Mouse (Mus musculus): ENCODE results near the gene Zfp280d. TPM values are rescaled to one million over a fixed set of nuclear protein-coding genes. Genes with fewer than 3 reads are reported as not detected.

Gene Zfp280d
- 46.7 and 53.3 TPM in 2 replicates for polyA plus RNA-seq (2014; fragmentation: Nextera tagmentation; extraction: Ambion mirVana)

DNA sequence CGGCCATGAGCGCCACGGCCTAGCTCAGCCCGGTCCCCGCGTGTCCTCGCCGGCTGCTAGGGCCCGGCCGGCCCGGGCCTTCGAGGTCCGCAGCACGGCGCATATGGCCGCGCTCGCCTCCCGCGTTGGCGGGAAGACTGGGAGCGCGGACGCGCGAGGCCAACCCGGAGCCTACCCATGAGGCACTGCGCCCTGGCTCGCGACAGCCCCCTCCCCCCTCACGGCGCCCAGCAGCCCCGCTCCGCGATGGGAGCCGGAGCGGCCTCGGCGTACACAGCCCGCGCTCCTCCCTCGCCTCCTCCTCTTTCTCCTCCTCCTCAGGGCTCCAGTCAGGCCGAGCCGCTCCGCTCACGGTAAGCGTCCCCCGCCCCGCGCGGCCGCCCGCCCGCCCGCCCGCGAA, at the start of gene Zfp280d:
Gene Zfp280d (plus strand): TSS at position 184 of the 400 bp plus-strand sequence.
- peak within 1 kb of the TSS; percentile 97 for H3K9ac ChIP-seq (replicated peaks; ENCODE audit: low read length)
- H3K4me2 ChIP-seq (ENCODE audit: low read length) = peak within 1 kb of the TSS; percentile 81
- H3K9me3 ChIP-seq (ENCODE audit: control insufficient read depth, low read length) = no peaks in the 10 kb centered on the region
- peaks cover 9% of the 10 kb centered on the region for H3K4me1 ChIP-seq (ENCODE audit: control insufficient read depth, insufficient read depth, low read length)
- ATAC-seq (ENCODE audit: low FRiP score, low TSS enrichment) (peak; percentile 97), DNase-seq (peak; percentile 96)
- no peaks in the 10 kb centered on the region for H3K27me3 ChIP-seq (ENCODE audit: control insufficient read depth, insufficient read depth, low read length)
- WGBS = 1% methylated on average over 51 of the region's 57 CpGs
- no peaks in the 10 kb centered on the region for H3K36me3 ChIP-seq (ENCODE audit: control insufficient read depth, insufficient read depth, low read length)
- H3K27ac ChIP-seq (replicated peaks; ENCODE audit: low read depth, low read length) = peak within 1 kb of the TSS; percentile 100
- peak within 1 kb of the TSS; percentile 62 for H3K4me3 ChIP-seq (replicated peaks; ENCODE audit: low read depth, low read length)

DNA sequence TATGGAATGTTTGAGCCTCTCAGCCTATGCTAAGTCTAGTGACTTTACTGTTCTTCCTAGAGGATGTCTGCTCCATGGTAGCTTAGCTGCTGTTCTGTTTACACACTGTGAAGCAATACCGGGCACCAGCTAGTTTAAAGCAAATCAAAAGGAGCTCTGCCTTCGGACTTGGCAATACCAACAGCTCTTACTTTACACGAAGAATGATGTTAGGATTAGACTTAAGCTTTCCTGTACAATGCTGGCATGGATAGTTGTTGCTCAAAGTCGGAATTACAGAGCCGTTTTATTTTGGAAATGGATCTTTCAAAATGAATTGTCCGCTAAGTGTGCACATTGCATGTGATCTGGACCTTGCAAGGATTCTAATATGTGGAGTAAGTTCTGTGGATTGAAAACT, 48.1 kb upstream of the Zfp280d start:
- Histone ChIP-seq H3K4me2 (ENCODE audit: low read length) (no peak overlapping the region), H3K27ac (replicated peaks; ENCODE audit: low read depth, low read length) (no peak overlapping the region), H3K27me3 (ENCODE audit: control insufficient read depth, insufficient read depth, low read length) (no peaks in the 10 kb centered on the region), H3K9me3 (ENCODE audit: control insufficient read depth, low read length) (peaks cover 6% of the 10 kb centered on the region; the same call in 1 of the 2 replicates), H3K36me3 (ENCODE audit: control insufficient read depth, insufficient read depth, low read length) (no peaks in the 10 kb centered on the region), H3K4me3 (replicated peaks; ENCODE audit: low read depth, low read length) (no peak overlapping the region), H3K4me1 (ENCODE audit: control insufficient read depth, insufficient read depth, low read length) (no peaks in the 10 kb centered on the region), H3K9ac (replicated peaks; ENCODE audit: low read length) (no peak overlapping the region)
- WGBS = 87% methylated on average over 6 of the region's 6 CpGs
- no peak for DNase-seq
- no peak for ATAC-seq (ENCODE audit: low FRiP score, low TSS enrichment)

DNA sequence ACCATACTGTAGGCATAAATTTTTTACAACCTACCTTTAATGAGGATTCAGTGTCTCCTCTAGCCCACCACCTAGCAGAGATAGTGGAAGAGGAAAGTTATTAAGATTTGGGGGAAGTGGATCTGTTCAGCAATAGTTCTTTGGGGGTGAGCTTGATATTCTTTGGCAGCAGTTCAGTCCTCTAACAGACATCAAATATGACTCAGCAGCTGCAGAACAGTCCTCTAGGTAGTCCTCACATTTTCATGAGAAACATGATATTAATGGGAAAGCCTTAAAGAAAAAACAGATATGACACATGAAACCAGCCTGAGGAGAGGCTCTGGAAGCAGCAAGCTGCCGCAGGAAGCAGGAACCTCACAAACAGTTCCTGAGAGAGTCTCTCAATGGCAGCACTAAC, 22.0 kb upstream of the Zfp280d start:
- DNase-seq (no peak), ATAC-seq (ENCODE audit: low FRiP score, low TSS enrichment) (no peak)
- Histone ChIP-seq H3K27me3 (ENCODE audit: control insufficient read depth, insufficient read depth, low read length) (no peaks in the 10 kb centered on the region), H3K27ac (replicated peaks; ENCODE audit: low read depth, low read length) (no peak overlapping the region), H3K4me2 (ENCODE audit: low read length) (no peak overlapping the region), H3K9me3 (ENCODE audit: control insufficient read depth, low read length) (no peaks in the 10 kb centered on the region), H3K4me1 (ENCODE audit: control insufficient read depth, insufficient read depth, low read length) (no peaks in the 10 kb centered on the region), H3K9ac (replicated peaks; ENCODE audit: low read length) (no peak overlapping the region), H3K4me3 (replicated peaks; ENCODE audit: low read depth, low read length) (no peak overlapping the region), H3K36me3 (ENCODE audit: control insufficient read depth, insufficient read depth, low read length) (no peaks in the 10 kb centered on the region)
- WGBS = 90% methylated on average over 1 of the region's 1 CpGs

DNA sequence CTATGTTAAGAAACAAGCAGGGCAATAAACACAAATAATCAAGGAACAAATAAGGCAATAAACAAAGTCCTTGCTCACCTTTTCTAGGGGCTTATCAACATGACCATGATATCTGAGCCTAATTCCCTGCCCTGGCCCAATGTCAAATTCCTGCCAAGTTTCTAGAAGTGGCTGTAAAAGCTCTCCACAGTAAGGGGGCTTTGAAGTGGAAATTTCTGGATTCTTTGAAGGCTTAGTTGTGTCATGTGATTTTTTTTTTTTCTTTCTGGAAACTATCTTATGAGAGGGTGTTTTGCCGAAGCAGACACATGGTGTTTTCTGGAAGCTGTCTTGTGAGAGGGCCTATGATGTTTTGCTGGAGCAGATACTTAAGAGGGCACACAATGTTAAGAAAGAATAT, 19.4 kb upstream of the Zfp280d start:
- H3K36me3 ChIP-seq (ENCODE audit: control insufficient read depth, insufficient read depth, low read length) = no peaks in the 10 kb centered on the region
- DNase-seq = peak; percentile 11
- ATAC-seq (ENCODE audit: low FRiP score, low TSS enrichment) = no peak

DNA sequence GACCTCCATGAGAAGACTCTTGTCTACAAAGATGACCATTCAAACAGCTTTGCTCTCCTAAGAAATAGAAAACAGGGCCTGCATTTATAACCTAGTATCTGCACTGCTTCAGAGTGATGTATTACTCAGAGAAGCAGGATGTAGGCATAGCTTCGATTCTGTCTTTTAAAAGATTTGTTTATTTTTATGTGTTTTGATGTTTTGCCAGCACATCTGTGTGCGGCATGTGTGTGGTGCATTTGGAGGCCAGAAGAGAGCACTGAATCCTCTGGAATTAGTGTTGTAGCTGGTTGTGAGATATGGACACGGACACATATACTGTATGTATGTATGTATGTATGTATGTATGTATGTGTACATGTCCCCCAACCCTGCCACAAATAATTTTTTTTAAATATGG, 18.0 kb upstream of the Zfp280d start:
- no peaks in the 10 kb centered on the region for H3K4me1 ChIP-seq (ENCODE audit: control insufficient read depth, insufficient read depth, low read length)
- H3K9me3 ChIP-seq (ENCODE audit: control insufficient read depth, low read length) = no peaks in the 10 kb centered on the region
- H3K4me3 ChIP-seq (replicated peaks; ENCODE audit: low read depth, low read length) = no peak overlapping the region
- no peak overlapping the region for H3K27ac ChIP-seq (replicated peaks; ENCODE audit: low read depth, low read length)
- no peak overlapping the region for H3K4me2 ChIP-seq (ENCODE audit: low read length)
- DNase-seq (no peak), ATAC-seq (ENCODE audit: low FRiP score, low TSS enrichment) (no peak)
- 92% methylated on average over 3 of the region's 3 CpGs for WGBS
- no peaks in the 10 kb centered on the region for H3K36me3 ChIP-seq (ENCODE audit: control insufficient read depth, insufficient read depth, low read length)
- H3K9ac ChIP-seq (replicated peaks; ENCODE audit: low read length) = no peak overlapping the region
- no peaks in the 10 kb centered on the region for H3K27me3 ChIP-seq (ENCODE audit: control insufficient read depth, insufficient read depth, low read length)

More for the DNA sequence above, 19.4 kb upstream of the Zfp280d start:
- Histone ChIP-seq H3K4me2 (ENCODE audit: low read length) (no peak overlapping the region), H3K27ac (replicated peaks; ENCODE audit: low read depth, low read length) (no peak overlapping the region), H3K4me1 (ENCODE audit: control insufficient read depth, insufficient read depth, low read length) (no peaks in the 10 kb centered on the region), H3K9ac (replicated peaks; ENCODE audit: low read length) (no peak overlapping the region), H3K27me3 (ENCODE audit: control insufficient read depth, insufficient read depth, low read length) (no peaks in the 10 kb centered on the region), H3K9me3 (ENCODE audit: control insufficient read depth, low read length) (no peaks in the 10 kb centered on the region), H3K4me3 (replicated peaks; ENCODE audit: low read depth, low read length) (no peak overlapping the region)
- WGBS = 49% methylated on average over 1 of the region's 1 CpGs

DNA sequence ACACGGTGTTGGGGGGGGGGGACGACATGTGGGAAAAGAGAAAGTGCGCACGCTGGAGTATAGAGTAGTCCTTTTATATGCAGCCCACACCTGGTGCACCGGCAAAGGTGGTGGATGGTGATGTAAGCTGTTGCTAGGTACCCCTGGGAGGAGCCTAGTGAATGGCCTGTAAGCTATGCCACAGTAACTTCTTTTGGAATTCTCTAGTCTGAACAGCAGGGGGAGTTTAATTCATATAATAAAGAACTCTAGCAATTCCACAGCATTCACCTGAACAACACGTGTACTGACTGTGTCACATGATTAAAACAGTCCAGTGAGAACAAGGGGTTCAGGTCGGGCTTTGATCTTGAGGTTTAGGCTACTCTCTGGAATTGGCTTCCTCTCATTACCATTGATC, 14.3 kb upstream of the Zfp280d start:
- Histone ChIP-seq H3K9ac (replicated peaks; ENCODE audit: low read length) (no peak overlapping the region), H3K27me3 (ENCODE audit: control insufficient read depth, insufficient read depth, low read length) (no peaks in the 10 kb centered on the region), H3K36me3 (ENCODE audit: control insufficient read depth, insufficient read depth, low read length) (no peaks in the 10 kb centered on the region), H3K9me3 (ENCODE audit: control insufficient read depth, low read length) (no peaks in the 10 kb centered on the region), H3K4me3 (replicated peaks; ENCODE audit: low read depth, low read length) (no peak overlapping the region), H3K4me1 (ENCODE audit: control insufficient read depth, insufficient read depth, low read length) (no peaks in the 10 kb centered on the region), H3K4me2 (ENCODE audit: low read length) (no peak overlapping the region), H3K27ac (replicated peaks; ENCODE audit: low read depth, low read length) (no peak overlapping the region)
- ATAC-seq (ENCODE audit: low FRiP score, low TSS enrichment) (no peak), DNase-seq (peak; percentile 65)
- 29% methylated on average over 7 of the region's 7 CpGs for WGBS

DNA sequence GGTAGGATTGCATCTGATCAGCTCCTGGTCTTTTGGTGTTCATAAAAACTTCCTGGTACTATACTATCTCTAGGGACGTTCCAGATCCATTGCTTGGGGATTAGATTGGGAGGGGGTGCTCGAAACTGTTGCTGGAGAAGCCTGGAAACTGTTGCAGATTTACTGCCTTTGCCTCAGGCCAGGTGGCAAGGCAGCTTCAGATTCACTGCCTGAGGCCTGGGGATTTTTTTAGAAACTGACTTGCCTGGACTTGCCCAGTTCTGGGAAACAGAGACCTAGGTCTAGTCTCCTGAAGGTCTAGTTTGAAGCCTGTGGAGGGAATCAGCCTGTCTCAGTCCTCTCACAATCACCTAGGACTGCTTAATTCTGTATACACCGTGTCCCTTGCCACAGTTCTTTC, 9.8 kb upstream of the Zfp280d start:
- Histone ChIP-seq H3K27ac (replicated peaks; ENCODE audit: low read depth, low read length) (no peak overlapping the region), H3K36me3 (ENCODE audit: control insufficient read depth, insufficient read depth, low read length) (no peaks in the 10 kb centered on the region), H3K9ac (replicated peaks; ENCODE audit: low read length) (no peak overlapping the region), H3K27me3 (ENCODE audit: control insufficient read depth, insufficient read depth, low read length) (no peaks in the 10 kb centered on the region), H3K9me3 (ENCODE audit: control insufficient read depth, low read length) (no peaks in the 10 kb centered on the region), H3K4me3 (replicated peaks; ENCODE audit: low read depth, low read length) (no peak overlapping the region), H3K4me2 (ENCODE audit: low read length) (no peak overlapping the region), H3K4me1 (ENCODE audit: control insufficient read depth, insufficient read depth, low read length) (no peaks in the 10 kb centered on the region)
- WGBS = 80% methylated on average over 3 of the region's 3 CpGs
- no peak for ATAC-seq (ENCODE audit: low FRiP score, low TSS enrichment)
- DNase-seq = no peak

DNA sequence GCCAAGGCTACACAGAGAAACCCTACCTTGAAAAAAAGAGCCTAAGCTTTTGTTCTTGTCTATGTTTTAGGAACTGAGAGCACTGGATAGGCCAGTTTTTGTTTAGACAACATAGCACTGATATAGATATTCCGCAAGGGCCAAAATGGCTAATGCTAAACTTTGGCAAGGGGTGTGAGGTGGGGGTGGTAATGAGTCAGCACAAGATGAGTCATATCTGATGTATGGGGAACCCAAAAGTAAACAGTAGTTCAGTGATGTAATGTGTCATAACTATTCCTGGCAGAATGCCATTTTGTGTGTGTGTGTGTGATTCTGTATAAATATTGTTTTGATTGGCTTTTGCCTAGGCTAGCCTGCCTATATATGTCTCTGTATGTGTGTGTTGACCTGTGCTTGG, 4.5 kb upstream of the Zfp280d start:
- WGBS = 100% methylated on average over 1 of the region's 1 CpGs
- Histone ChIP-seq H3K9ac (replicated peaks; ENCODE audit: low read length) (no peak overlapping the region), H3K9me3 (ENCODE audit: control insufficient read depth, low read length) (no peaks in the 10 kb centered on the region), H3K4me1 (ENCODE audit: control insufficient read depth, insufficient read depth, low read length) (no peaks in the 10 kb centered on the region), H3K27ac (replicated peaks; ENCODE audit: low read depth, low read length) (no peak overlapping the region), H3K4me2 (ENCODE audit: low read length) (no peak overlapping the region), H3K27me3 (ENCODE audit: control insufficient read depth, insufficient read depth, low read length) (no peaks in the 10 kb centered on the region), H3K4me3 (replicated peaks; ENCODE audit: low read depth, low read length) (no peak overlapping the region), H3K36me3 (ENCODE audit: control insufficient read depth, insufficient read depth, low read length) (no peaks in the 10 kb centered on the region)
- ATAC-seq (ENCODE audit: low FRiP score, low TSS enrichment) (no peak), DNase-seq (no peak)

DNA sequence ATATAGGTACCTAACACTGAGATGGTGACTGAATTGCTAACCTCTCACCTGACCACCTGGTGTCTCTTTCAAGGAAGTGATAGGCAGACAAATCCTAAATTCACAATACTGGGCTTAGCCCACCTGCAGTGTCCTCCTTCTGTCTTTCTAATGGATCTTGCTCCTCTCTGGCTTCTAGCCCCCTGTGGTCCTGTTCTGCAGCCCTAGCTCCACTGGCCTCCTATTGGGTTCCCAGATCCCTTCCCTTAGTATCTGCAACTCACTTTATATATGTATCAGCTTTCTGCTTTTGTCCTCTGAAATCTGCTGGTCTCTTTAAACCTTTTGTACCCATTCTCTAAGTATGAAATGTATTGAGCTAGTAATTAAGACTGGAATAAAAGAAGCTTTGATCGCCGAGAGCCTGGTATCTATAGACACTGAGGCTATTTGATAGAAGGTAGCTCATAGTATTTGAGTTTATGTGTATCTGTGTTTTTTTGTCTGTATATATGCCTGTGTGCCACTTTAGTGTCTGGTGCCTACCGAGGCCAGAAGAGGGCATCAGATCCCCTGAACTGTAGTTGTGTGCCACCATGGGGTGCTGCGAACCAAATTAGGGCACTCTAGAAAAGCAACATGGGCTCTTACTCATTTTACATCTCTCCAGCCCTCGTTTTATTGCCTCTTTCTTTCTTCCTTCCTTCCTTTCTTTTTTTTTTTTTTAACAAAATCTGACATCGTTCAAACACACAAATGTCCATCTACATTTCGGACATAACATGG, 832 bp upstream of the Zfp280d start:
- Histone ChIP-seq H3K27me3 (ENCODE audit: control insufficient read depth, insufficient read depth, low read length) (no peaks in the 10 kb centered on the region), H3K9me3 (ENCODE audit: control insufficient read depth, low read length) (no peaks in the 10 kb centered on the region), H3K4me3 (replicated peaks; ENCODE audit: low read depth, low read length) (peak overlapping the region; percentile 62), H3K9ac (replicated peaks; ENCODE audit: low read length) (no peak overlapping the region), H3K27ac (replicated peaks; ENCODE audit: low read depth, low read length) (peak overlapping the region; percentile 100; the same call in 1 of the 2 replicates), H3K4me1 (ENCODE audit: control insufficient read depth, insufficient read depth, low read length) (peaks cover 9% of the 10 kb centered on the region), H3K36me3 (ENCODE audit: control insufficient read depth, insufficient read depth, low read length) (no peaks in the 10 kb centered on the region), H3K4me2 (ENCODE audit: low read length) (peak overlapping the region; percentile 81)
- WGBS = 82% methylated on average over 7 of the region's 7 CpGs
- no peak for DNase-seq
- no peak for ATAC-seq (ENCODE audit: low FRiP score, low TSS enrichment)
